Mouse (Mus musculus): ENCODE data around the gene Cabp4. TPM values are rescaled to one million over a fixed set of nuclear protein-coding genes. Genes with fewer than 3 reads are reported as not detected.

Cabp4 gene
- total RNA-seq (2022): under 1 TPM in 3 of 4 experiments, not detected in 1; 0.17 to 0.37 (median 0.34) TPM

DNA sequence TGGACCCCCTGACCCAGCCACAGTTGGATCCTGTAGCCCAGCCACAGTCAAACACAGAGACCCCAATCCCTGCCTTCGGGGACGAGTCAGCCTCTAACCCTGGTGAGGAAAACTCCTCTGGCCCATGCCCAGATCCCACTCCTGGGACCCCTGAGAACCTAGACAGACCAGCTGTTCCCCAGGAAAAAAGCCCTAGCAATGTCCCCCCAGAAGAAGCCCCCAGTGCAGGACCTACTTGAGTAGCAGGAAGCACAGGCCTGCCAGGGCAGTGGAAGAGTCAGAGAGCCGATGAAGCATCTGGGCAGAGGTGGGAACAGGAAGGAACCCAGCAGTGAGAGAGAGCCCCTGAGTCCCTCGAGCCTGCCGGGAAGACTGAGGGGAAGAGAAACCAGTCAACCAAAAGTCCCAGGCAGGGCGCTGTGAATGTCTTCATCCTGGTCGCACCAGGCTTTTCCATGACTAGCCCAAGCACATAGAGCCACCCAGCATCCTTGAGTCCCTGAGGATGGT, at the start of gene Cabp4:
Gene Cabp4, minus strand, starts transcription at position 275 of the 510 bp plus-strand sequence.
- DNase-seq (ENCODE audit: low spot score in 2 of 2): no peak

- no peak for DNase-seq (ENCODE audit: low spot score in 2 of 2)
Observed at GRCm38 (mm10) chr19:4193129-4193528, 49.3 kb upstream of the Cabp4 start.

DNA sequence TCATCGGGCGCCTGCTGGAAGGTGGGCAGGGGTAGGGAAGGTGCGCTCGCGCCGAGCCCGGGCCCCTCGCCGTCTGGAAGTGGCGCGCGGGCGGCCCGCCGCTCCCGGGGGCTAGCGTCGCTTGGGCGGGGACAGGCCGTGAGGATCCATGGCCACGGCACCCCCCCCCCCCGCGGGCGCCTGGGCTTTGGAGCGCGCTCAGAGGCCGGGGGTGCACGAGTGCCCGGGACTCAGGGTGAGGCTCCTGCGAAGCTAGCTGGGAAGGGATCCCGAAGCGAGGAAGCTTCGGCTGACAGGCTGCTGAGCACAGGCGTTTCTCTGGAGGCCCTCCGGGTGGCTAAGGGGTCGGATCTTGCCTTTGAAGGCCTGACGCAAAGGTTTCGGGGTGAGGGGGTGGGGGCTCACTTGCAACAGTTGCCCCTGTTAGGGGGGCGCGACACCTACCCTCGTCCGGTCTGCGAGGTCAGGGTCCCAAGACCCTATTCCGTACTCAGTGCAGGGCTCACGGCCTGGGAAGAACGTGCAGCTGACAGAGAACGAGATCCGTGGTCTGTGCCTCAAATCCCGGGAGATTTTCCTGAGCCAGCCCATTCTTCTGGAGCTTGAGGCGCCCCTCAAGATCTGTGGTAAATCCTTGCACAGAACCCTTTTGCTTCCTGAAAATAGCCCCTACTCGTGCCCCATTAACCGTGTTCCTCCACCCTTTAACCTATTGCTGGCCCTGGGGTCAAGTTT, 48.6 kb upstream of the Cabp4 start:
- no peak for DNase-seq (ENCODE audit: low spot score in 2 of 2)

DNA sequence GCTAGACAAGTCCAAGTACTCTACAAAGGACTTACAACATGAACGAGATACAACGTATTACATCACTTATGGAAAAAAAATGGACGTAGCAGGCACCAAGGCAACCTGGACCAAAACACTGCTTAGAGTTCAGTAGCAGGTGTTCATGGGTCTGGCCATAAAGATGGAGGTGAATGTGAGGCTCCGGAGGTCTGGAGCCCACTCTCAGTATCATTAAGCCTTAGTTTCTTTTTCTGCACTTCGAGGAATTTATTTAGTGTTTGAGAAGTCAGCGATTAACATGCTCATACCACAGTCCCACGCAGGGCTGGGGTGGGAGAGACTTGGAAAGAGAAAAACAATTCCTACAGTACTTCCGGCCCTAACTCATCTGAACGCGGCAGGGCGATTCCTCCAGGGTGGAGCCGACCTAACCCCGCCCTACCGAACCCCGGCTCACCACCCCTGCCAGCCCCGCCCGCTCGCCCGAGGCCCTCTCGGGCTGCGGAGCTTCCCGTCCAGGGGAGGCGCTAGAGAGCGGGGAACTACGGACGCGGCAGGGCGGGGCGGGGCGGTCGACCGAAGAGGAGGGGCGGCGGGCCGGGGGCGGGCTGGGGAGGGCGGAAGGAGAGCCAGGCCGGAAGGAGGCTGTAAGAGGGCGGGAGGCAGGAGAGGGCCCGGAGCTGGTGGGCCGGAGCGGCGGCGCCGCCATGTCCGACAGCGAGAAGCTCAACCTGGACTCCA, 47.9 kb upstream of the Cabp4 start, which contains the start of gene Ppp1ca:
Gene Ppp1ca, plus strand, starts transcription at position 538 of the 723 bp plus-strand sequence.
- peak; percentile 74 to 84 for DNase-seq (ENCODE audit: low spot score in 2 of 2)

GRCm38 (mm10) chr19:4190831-4191334, 47.0 kb upstream of the Cabp4 start, which contains the start of gene Tbc1d10c:
Tbc1d10c (minus strand) TSS chr19:4191284.
- DNase-seq (ENCODE audit: low spot score in 2 of 2): no peak

- DNase-seq (ENCODE audit: low spot score in 2 of 2): no peak
Observed at GRCm38 (mm10) chr19:4189051-4189620, 45.3 kb upstream of the Cabp4 start.

GRCm38 (mm10) chr19:4187303-4187702, 43.5 kb upstream of the Cabp4 start:
- no peak for DNase-seq (ENCODE audit: low spot score in 2 of 2)

DNA sequence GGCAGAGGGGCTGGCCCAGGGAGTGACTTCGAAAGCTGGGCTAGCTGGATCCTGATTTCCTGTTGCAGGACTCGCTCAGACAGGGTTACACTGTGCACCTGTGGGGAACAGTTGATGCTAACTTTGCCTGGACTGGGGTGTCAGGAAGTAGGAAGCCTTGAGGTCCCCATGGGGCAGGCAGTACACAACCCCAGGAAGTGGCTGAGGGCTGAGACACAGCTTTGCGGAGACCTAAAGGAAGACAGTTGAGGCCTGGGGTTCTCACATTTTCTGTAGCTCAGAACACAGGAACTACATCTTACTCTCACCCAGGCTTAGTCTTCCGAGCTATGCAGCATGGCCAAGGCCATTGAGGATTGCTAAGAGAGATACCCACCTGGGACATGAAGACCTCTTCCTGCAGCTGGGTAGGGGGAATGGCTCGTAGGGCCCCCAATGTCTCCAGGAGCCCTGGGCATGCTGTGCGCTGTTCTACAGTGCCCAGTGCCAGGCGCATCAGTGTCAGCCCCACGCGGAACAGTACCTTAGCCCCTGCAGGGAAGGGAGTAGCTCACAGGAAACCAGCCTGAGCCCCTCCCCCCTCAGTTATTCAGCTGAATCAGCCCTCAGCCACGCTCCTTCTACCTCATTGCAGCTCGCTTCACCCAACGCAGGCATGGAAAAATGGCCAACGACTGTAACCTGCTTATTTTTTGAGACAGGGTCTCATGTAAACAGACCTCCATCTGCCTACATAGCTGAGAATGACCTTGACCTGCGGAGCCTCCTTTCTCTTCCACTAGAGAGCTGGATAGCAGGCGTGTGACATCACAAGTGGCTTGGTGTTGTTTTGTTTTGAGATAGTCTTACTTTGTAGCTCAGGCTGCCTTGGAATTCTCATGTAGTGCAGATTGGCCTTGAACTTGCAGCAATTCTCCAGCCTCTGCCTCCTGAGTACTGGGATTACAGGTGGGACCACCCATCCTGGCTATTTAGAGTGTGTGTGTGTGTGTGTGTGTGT, 41.4 kb upstream of the Cabp4 start:
- DNase-seq (ENCODE audit: low spot score in 2 of 2): no peak

GRCm38 (mm10) chr19:4183689-4184088, 39.9 kb upstream of the Cabp4 start:
- no peak for DNase-seq (ENCODE audit: low spot score in 2 of 2)

DNA sequence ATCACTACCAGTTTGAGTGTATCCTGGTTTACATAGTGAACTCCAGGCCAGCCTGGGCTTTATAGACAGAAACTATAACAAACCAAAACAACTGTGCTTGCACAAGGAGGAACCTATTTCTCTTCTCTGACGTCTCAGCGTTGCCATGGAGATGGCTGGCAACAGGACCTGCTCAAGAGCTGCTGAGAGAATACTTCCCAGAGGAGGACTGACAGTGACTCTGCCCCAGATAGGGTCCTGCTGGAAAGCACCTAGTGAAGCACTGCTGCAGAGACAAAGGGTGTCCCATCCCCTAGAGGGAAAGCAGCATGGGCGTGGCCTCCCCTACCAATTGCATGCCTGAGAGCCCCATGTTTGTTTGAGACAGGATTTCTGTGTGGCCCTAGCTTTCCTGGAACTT, 38.1 kb upstream of the Cabp4 start:
- peak in 1 of 2 experiments; percentile 75 for DNase-seq (ENCODE audit: low spot score in 2 of 2)

DNA sequence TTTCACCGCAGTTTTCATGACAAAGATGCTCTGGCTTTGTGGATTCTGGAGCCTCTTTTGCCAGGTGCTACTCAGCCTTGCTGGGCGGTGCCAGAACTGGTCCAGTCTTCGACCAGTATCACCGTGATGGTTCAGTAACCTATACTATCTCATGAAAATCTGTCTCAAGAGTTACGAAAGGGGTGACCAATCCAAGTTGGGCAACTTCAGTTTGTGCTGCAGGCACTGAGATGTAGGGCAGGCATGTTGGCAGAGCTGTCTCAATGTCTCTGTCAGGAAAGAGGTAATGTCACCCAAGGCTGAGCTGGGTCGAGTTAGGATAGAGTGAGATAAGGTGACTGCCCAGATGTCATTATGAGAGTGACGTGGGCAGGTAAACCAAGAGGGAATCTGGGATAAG, 36.6 kb upstream of the Cabp4 start:
- DNase-seq (ENCODE audit: low spot score in 2 of 2): no peak

- no peak for DNase-seq (ENCODE audit: low spot score in 2 of 2)
Observed at GRCm38 (mm10) chr19:4175368-4175947, 31.6 kb upstream of the Cabp4 start, which contains the start of gene Carns1. Carns1 (minus strand) TSS chr19:4175479.

- no peak for DNase-seq (ENCODE audit: low spot score in 2 of 2)
Observed at GRCm38 (mm10) chr19:4172925-4173324, 29.1 kb upstream of the Cabp4 start.

DNA sequence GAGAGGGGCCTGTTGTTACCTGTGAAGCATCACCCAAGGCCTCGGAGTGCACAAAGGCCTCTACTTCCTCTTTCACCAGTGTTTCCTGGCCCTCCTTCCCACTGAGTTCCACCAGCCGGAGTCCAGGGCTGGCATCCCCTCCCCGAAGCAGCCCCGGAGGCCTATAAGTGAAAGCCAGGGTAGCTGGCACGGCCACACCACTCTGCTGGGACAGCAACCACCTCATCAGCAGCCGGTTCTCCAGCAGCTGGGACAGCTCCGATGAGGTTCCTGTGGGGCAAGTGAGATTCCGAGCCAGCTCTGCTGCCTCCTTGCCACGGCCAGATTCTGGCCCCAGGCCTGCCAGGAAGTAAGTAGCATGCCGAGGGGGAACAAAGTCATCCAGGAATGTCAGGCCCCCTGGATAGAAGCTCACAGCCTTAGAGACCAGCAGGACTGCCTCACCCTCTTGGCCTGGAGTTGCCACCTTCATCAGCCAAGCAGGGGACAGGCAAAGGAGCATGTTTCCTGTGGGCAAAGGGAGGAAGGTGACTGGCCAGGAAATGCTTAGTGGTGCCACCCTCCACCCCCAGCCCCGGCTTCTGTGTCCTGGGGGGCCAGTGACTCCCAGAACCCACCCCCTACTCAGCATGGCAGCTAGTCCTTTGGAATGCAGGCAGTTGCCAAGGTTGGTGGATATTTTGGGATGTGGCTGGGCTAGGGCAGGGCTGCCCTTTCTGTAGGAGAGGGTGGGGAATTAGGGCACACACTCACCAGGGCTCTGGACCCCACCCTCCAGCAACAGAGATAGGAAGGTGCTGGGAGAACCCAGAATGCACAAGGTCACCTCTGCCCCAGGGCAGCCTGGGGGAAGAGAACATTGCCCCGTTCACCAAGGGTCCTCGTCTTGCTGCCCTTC, 27.8 kb upstream of the Cabp4 start:
- DNase-seq (ENCODE audit: low spot score in 2 of 2): no peak

DNA sequence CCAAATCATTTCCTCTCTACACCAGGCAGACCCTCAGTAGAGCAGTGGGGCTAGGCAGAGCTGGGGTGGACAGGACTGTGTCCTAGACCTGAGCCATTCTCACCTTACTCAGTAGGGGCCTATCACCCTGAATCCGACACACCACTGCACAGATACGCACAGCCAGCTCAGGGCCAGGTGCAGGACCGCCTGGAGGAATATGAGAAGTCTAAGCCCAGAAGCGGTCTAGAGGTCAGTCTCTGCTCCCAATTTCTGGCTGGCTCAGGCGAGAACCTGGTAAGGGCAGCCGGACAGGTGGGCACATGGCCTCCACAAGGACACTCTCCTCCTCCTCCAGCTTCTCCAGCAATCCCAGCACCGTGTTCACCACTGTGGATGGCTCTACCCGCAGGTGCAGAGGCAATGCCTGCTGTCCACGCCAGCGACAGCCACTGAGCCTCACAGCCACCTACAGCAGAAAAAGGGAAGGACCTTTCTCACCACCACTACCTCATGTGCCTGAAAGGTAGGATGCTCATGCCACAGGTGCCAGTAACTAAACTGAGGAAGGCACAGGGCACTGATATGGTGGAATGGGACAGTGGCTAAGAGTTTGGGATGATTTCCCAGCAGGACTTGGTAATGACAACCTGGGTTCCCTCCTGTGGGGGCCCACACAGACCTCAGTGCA, 27.0 kb upstream of the Cabp4 start:
- no peak for DNase-seq (ENCODE audit: low spot score in 2 of 2)

GRCm38 (mm10) chr19:4169810-4170209, 26.0 kb upstream of the Cabp4 start:
- no peak for DNase-seq (ENCODE audit: low spot score in 2 of 2)

DNA sequence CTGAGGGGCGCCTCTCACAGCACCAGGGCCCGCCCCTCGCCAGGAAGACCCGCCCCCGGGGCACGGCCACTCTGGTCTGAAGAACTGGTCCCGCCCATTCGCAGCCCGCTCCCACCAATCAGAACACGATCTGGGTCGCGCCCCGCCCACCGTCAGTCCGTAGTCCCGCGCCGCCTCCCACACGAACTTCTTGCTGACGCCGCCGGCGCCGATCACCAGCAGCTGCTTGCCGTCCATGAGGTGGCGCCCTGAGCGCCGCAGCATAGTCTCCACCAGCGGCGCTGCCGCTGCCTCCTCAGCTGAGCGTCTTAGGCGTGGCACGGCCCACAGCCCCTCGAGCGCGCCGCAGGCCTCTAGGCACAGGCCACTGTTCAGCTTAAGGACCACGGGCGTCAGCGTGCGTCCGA, 25.5 kb upstream of the Cabp4 start:
- DNase-seq (ENCODE audit: low spot score in 2 of 2): peak; percentile 97 to 99

DNA sequence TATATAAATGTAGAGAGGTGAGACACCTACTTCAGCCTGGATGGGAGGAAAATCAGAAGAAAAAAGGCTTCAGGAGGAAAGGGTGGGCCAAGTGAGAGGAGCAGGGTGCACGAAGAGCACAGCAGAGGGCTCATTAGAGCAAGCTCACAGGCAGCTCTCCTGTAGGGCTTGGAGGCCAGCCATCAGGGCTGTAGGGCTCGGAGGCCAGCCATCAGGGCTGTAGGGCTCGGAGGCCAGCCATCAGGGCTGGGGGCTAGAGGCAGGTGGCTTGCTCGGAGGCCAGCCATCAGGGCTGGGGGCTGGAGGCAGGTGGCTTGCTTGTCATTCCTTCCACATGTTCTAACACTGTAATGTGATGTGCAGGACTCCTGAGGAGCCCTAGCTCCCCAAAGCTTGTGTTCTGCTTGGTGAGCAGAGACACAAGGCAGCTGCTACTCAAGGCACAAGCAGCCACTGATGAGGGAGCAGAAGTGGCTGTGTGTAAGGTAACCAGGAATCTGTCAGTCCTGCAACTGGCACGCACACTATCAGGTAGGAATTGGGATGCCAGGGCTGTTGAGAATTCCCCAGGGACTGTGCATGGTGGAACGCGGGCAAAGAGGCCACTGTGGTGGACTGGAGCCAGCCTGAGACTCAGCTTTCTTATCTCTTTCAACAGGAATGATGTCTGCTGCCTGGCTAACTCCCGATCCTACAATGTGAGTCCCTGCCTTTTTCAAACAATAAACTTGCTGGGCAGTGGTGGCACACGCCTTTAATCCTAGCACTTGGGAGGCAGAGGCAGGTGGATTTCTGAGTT, 23.0 kb upstream of the Cabp4 start:
- DNase-seq (ENCODE audit: low spot score in 2 of 2): no peak
